Mouse (Mus musculus) hindbrain, embryonic 16.5 days (tissue): ENCODE measurements around the gene Eno3. TPM values are rescaled to one million over a fixed set of nuclear protein-coding genes. Genes with fewer than 3 reads are reported as not detected.
A peak's percentile ranks its signal among the peaks of the same experiment; 100 is the strongest.

Experiments used
- ATAC-seq: fragments of 200-750 bp; cut with Nextera tagmentation; 2 replicates; pipeline ENCODE4 v1.8.0; 2017; ENCODE audit warnings: moderate TSS enrichment, moderate library complexity
- H3K27ac ChIP-seq: fragments of 300-500 bp; sonication (generic); 2 replicates; pipeline ENCODE4 v1.5.1; 2014; ENCODE audit warnings: low read depth, mild to moderate bottlenecking, control low read depth, low read length, moderate library complexity
- H3K27me3 ChIP-seq: fragments of 300-500 bp; sonication (generic); replicated peaks from 2 replicates; pipeline ENCODE4 v1.6.1; 2014; ENCODE audit warnings: low read length; ENCODE audit not compliant: control insufficient read depth, insufficient read depth
- H3K36me3 ChIP-seq: fragments of 300-500 bp; sonication (generic); 2 replicates; pipeline ENCODE4 v1.6.1; 2014; ENCODE audit warnings: mild to moderate bottlenecking, low read length, moderate library complexity, mixed read lengths; ENCODE audit not compliant: control insufficient read depth, insufficient read depth
- H3K4me1 ChIP-seq: fragments of 300-500 bp; sonication (generic); 2 replicates; pipeline ENCODE4 v1.6.1; 2014; ENCODE audit warnings: low read depth, low read length; ENCODE audit not compliant: control insufficient read depth, insufficient read depth
- H3K4me2 ChIP-seq: fragments of 300-500 bp; sonication (generic); 2 replicates; pipeline ENCODE4 v1.6.1; 2014; ENCODE audit warnings: mild to moderate bottlenecking, low read length, control low read depth, moderate library complexity
- H3K4me3 ChIP-seq: fragments of 300-500 bp; sonication (generic); 2 replicates; pipeline ENCODE4 v1.5.1; 2014; ENCODE audit warnings: mild to moderate bottlenecking, low read length, control low read depth, moderate library complexity
- H3K9ac ChIP-seq: fragments of 300-500 bp; sonication (generic); 2 replicates; pipeline ENCODE4 v1.6.1; 2014; ENCODE audit warnings: low read depth, mild to moderate bottlenecking, control low read depth, low read length, moderate library complexity
- H3K9me3 ChIP-seq: fragments of 300-500 bp; sonication (generic); 2 replicates; pipeline ENCODE4 v1.6.1; 2014; ENCODE audit warnings: mild to moderate bottlenecking, low read length, moderate library complexity; ENCODE audit not compliant: control insufficient read depth
- WGBS: fragments of 180-500 bp; shearing (Covaris S2); extraction: QIAGEN DNeasy Blood & Tissue Kit; methylation state at CpG from one replicate; pipeline ENCODE4 v1.1.7; 2014; 5-methylcytosine and 5-hydroxymethylcytosine counted together
- polyA plus RNA-seq: library from polyadenylated mRNA; unstranded; fragments of >200 nt; fragmentation: Nextera tagmentation; extraction: Ambion mirVana; gene quantifications from 2 replicates; pipeline ENCODE4 v1.2.1, GENCODE M21; 2015

Gene Eno3
- polyA plus RNA-seq, 1 experiment from 2014 or later = 6.0 TPM

GRCm38 (mm10) chr11:70669582-70670345, 12.8 kb downstream of the Eno3 start:
- Histone ChIP-seq H3K4me3 (peak overlapping the region; percentile 64), H3K27me3 (no peaks in the 10 kb centered on the region), H3K4me2 (peak overlapping the region; percentile 86), H3K27ac (peak overlapping the region; percentile 97), H3K4me1 (peaks cover 18% of the 10 kb centered on the region), H3K36me3 (peaks cover 7% of the 10 kb centered on the region; the same call in 1 of the 2 replicates), H3K9me3 (no peaks in the 10 kb centered on the region), H3K9ac (peak overlapping the region; percentile 79)
- ATAC-seq = peak; percentile 38
- under 1% methylated on average over 31 of the region's 31 CpGs for WGBS

- peak overlapping the region; percentile 86 for H3K4me2 ChIP-seq
- no peaks in the 10 kb centered on the region for H3K27me3 ChIP-seq
- H3K36me3 ChIP-seq = peaks cover 5% of the 10 kb centered on the region; the same call in 1 of the 2 replicates
- peak overlapping the region; percentile 79 for H3K9ac ChIP-seq
- H3K27ac ChIP-seq = peak overlapping the region; percentile 97
- no peak for ATAC-seq
- 38% methylated on average over 14 of the region's 14 CpGs for WGBS
- no peaks in the 10 kb centered on the region for H3K9me3 ChIP-seq
- peak overlapping the region; percentile 64 for H3K4me3 ChIP-seq
- H3K4me1 ChIP-seq = peaks cover 18% of the 10 kb centered on the region
Measured at GRCm38 (mm10) chr11:70670483-70670882, 13.5 kb downstream of the Eno3 start.

GRCm38 (mm10) chr11:70671333-70672047, 14.5 kb downstream of the Eno3 start:
- H3K9me3 ChIP-seq = no peaks in the 10 kb centered on the region
- H3K36me3 ChIP-seq = peaks cover 10% of the 10 kb centered on the region; the same call in 1 of the 2 replicates
- no peak overlapping the region for H3K27ac ChIP-seq
- no peak overlapping the region for H3K4me3 ChIP-seq
- no peak overlapping the region; the same call in 1 of the 2 replicates for H3K4me2 ChIP-seq
- WGBS = 83% methylated on average over 16 of the region's 16 CpGs
- H3K4me1 ChIP-seq = peaks cover 18% of the 10 kb centered on the region
- H3K27me3 ChIP-seq = no peaks in the 10 kb centered on the region
- no peak for ATAC-seq
- H3K9ac ChIP-seq = 0 out of 2 replicates have a peak overlapping the region, but pooled peaks have one; percentile 19

- 60% methylated on average over 6 of the region's 6 CpGs for WGBS
- Histone ChIP-seq H3K4me3 (no peak overlapping the region), H3K4me2 (no peak overlapping the region), H3K27me3 (no peaks in the 10 kb centered on the region), H3K27ac (no peak overlapping the region), H3K36me3 (peaks cover 16% of the 10 kb centered on the region), H3K9me3 (no peaks in the 10 kb centered on the region), H3K4me1 (peaks cover 11% of the 10 kb centered on the region), H3K9ac (no peak overlapping the region)
- ATAC-seq = no peak
Measured at GRCm38 (mm10) chr11:70674014-70674413, 17.0 kb downstream of the Eno3 start.

GRCm38 (mm10) chr11:70674501-70674900, 17.5 kb downstream of the Eno3 start:
- Histone ChIP-seq H3K36me3 (peaks cover 19% of the 10 kb centered on the region), H3K4me2 (no peak overlapping the region), H3K9ac (no peak overlapping the region), H3K27ac (no peak overlapping the region), H3K4me1 (peaks cover 11% of the 10 kb centered on the region), H3K4me3 (no peak overlapping the region), H3K27me3 (no peaks in the 10 kb centered on the region), H3K9me3 (no peaks in the 10 kb centered on the region)
- no peak for ATAC-seq
- WGBS = 62% methylated on average over 11 of the region's 11 CpGs

- no peaks in the 10 kb centered on the region for H3K27me3 ChIP-seq
- H3K4me3 ChIP-seq = no peak overlapping the region
- no peak overlapping the region for H3K9ac ChIP-seq
- peaks cover 37% of the 10 kb centered on the region for H3K36me3 ChIP-seq
- no peak overlapping the region for H3K27ac ChIP-seq
- ATAC-seq = no peak
- H3K9me3 ChIP-seq = no peaks in the 10 kb centered on the region
- peaks cover 8% of the 10 kb centered on the region for H3K4me1 ChIP-seq
- WGBS = 85% methylated on average over 9 of the region's 9 CpGs
- H3K4me2 ChIP-seq = no peak overlapping the region
Measured at GRCm38 (mm10) chr11:70678092-70678491, 21.1 kb downstream of the Eno3 start.

- Histone ChIP-seq H3K36me3 (peaks cover 39% of the 10 kb centered on the region), H3K4me3 (no peak overlapping the region), H3K27ac (no peak overlapping the region), H3K4me2 (no peak overlapping the region), H3K9ac (no peak overlapping the region), H3K9me3 (no peaks in the 10 kb centered on the region), H3K4me1 (peaks cover 8% of the 10 kb centered on the region), H3K27me3 (no peaks in the 10 kb centered on the region)
- 63% methylated on average over 2 of the region's 2 CpGs for WGBS
- ATAC-seq = no peak
Measured at GRCm38 (mm10) chr11:70678576-70678975, 21.6 kb downstream of the Eno3 start.

GRCm38 (mm10) chr11:70679361-70679760, 22.4 kb downstream of the Eno3 start:
- Histone ChIP-seq H3K4me2 (no peak overlapping the region), H3K9ac (no peak overlapping the region), H3K27me3 (no peaks in the 10 kb centered on the region), H3K4me3 (no peak overlapping the region), H3K36me3 (peaks cover 43% of the 10 kb centered on the region), H3K9me3 (no peaks in the 10 kb centered on the region), H3K4me1 (peaks cover 8% of the 10 kb centered on the region), H3K27ac (no peak overlapping the region)
- ATAC-seq = no peak
- WGBS = 96% methylated on average over 8 of the region's 8 CpGs

GRCm38 (mm10) chr11:70679894-70680293, 22.9 kb downstream of the Eno3 start:
- Histone ChIP-seq H3K9ac (no peak overlapping the region), H3K4me3 (no peak overlapping the region), H3K4me1 (peaks cover 8% of the 10 kb centered on the region), H3K27ac (no peak overlapping the region), H3K27me3 (no peaks in the 10 kb centered on the region), H3K36me3 (peaks cover 45% of the 10 kb centered on the region), H3K4me2 (no peak overlapping the region), H3K9me3 (no peaks in the 10 kb centered on the region)
- WGBS = 93% methylated on average over 8 of the region's 8 CpGs
- ATAC-seq = no peak
